10 mouse cellular contexts compared by ENCODE assay signal in genomic region chr16:34112490-34112889, GRCm38 (mm10).
DNase-seq lines count a peak whose midpoint lies in the region; ATAC-seq and TF ChIP-seq lines count a peak whose summit lies in the region.
"Had no signal": no experiment of that assay in that cellular context is flagged by ENCODE, and none has a peak within 500 bp of the region (broad histone marks: within the 10 kb centered on the region; RNA-seq: fewer than 3 reads in every experiment).

No protein-coding gene starts in this region.

- peak; percentile 30 for DNase-seq in embryo, embryonic 10 days (ENCODE audit: low spot score)
- no peak for DNase-seq in embryo, embryonic 11 days
- DNase-seq in neural tube, embryonic 10.5 days (ENCODE audit: extremely low spot score, low spot score) = no peak
- peak; percentile 40 for DNase-seq in heart, postnatal 4 days
- no peak for DNase-seq in right cerebral cortex, postnatal 36 days (ENCODE audit: low spot score in 2 of 2)

- H3K4me2 ChIP-seq in neural tube, embryonic 14.5 days (ENCODE audit: low read depth, low read length) = no peak overlapping the region
- H3K4me2 ChIP-seq: embryonic facial prominence, embryonic 12.5 days; neural tube, embryonic 12.5 days had no signal

- no peak overlapping the region for H3K4me3 ChIP-seq in neural tube, embryonic 14.5 days (ENCODE audit: low read depth, low read length)
- H3K4me3 ChIP-seq in small intestine, adult 2 months (ENCODE audit: low read depth, low read length) = no peak overlapping the region
- H3K4me3 ChIP-seq: embryonic facial prominence, embryonic 12.5 days; neural tube, embryonic 12.5 days had no signal

- H3K9me3 ChIP-seq in neural tube, embryonic 14.5 days (ENCODE audit: control insufficient read depth, low read length) = no peaks in the 10 kb centered on the region
- H3K9me3 ChIP-seq: embryonic facial prominence, embryonic 12.5 days; neural tube, embryonic 12.5 days had no signal

- H3K36me3 ChIP-seq in neural tube, embryonic 14.5 days (ENCODE audit: control insufficient read depth, insufficient read depth, low read length) = no peaks in the 10 kb centered on the region
- H3K36me3 ChIP-seq in small intestine, adult 2 months (ENCODE audit: control insufficient read depth, insufficient read depth, low read length) = no peaks in the 10 kb centered on the region

- peak; percentile 44; the same call in 1 of the 2 replicates for ATAC-seq in neural tube, embryonic 14.5 days (ENCODE audit: low read depth)
- no peak for ATAC-seq in megakaryocyte, adult 5-6 weeks (ENCODE audit: poor library complexity, severe bottlenecking)

- no peaks in the 10 kb centered on the region for H3K4me1 ChIP-seq in neural tube, embryonic 14.5 days (ENCODE audit: control insufficient read depth, insufficient read depth, low read length)
- H3K4me1 ChIP-seq in small intestine, adult 2 months (ENCODE audit: control insufficient read depth, insufficient read depth, insufficient read length, low read length) = peaks cover 6% of the 10 kb centered on the region; the same call in 1 of the 2 replicates
- H3K4me1 ChIP-seq: embryonic facial prominence, embryonic 12.5 days; neural tube, embryonic 12.5 days had no signal

- no peaks in the 10 kb centered on the region for H3K27me3 ChIP-seq in neural tube, embryonic 14.5 days (ENCODE audit: control insufficient read depth, insufficient read depth, low read length)
- no peaks in the 10 kb centered on the region for H3K27me3 ChIP-seq in small intestine, adult 2 months (ENCODE audit: control insufficient read depth, insufficient read depth, low read length)
- H3K27me3 ChIP-seq: embryonic facial prominence, embryonic 12.5 days; neural tube, embryonic 12.5 days had no signal

- peak; percentile 50; the same call in 1 of the 2 replicates for TF ChIP-seq CTCF in small intestine, adult 2 months (IDR thresholded peaks at IDR 0.05; ENCODE audit: extremely low read depth, insufficient read length, insufficient replicate concordance, low read depth, low read length)

- TF ChIP-seq POLR2A in small intestine, adult 2 months (IDR thresholded peaks at IDR 0.05; ENCODE audit: low read depth, low read length) = no peak

- no peak overlapping the region for H3K9ac ChIP-seq in neural tube, embryonic 14.5 days (replicated peaks; ENCODE audit: low read depth, low read length)
- H3K9ac ChIP-seq: embryonic facial prominence, embryonic 12.5 days; neural tube, embryonic 12.5 days had no signal

- WGBS in neural tube, embryonic 14.5 days = 29% methylated on average over 5 of the region's 5 CpGs
- WGBS in small intestine, adult 2 months = 37% methylated on average over 5 of the region's 5 CpGs

- H3K27ac ChIP-seq in neural tube, embryonic 14.5 days (ENCODE audit: low read depth, low read length) = no peak overlapping the region
- no peak overlapping the region for H3K27ac ChIP-seq in small intestine, adult 2 months (ENCODE audit: insufficient read depth, low read depth, low read length)
- H3K27ac ChIP-seq: embryonic facial prominence, embryonic 12.5 days; neural tube, embryonic 12.5 days had no signal

Comparison
In these comparisons a context has a peak if more than half of its experiments do, and no peak if none do; other contexts are left out.
1. DNase-seq: peak in embryo, embryonic 10 days (single experiment) and heart, postnatal 4 days (single experiment); none in embryo, embryonic 11 days (single experiment), neural tube, embryonic 10.5 days (single experiment) and right cerebral cortex, postnatal 36 days (0 of 2).